Mouse (Mus musculus): ENCODE measurements at regions not wholly inside any gene's neighbourhood (a gene's known extent, or its start where the extent isn't known, plus 50 kb on each side); places are given as distances from the start of the nearest gene placed in this dataset.

GRCm38 (mm10) chr17:80789706-80790105, 61.4 kb upstream of the Map4k3 start:
- WGBS: 55% methylated on average over 12 of the region's 12 CpGs

GRCm38 (mm10) chr17:80789000-80789399, 60.7 kb upstream of the Map4k3 start:
- Histone ChIP-seq H3K36me3 (replicated peaks; ENCODE audit: control insufficient read depth, insufficient read depth) (no peaks in the 10 kb centered on the region), H3K27ac (no peak overlapping the region), H3K9ac (no peak overlapping the region), H3K4me3 (replicated peaks; ENCODE audit: low read length) (no peak overlapping the region), H3K27me3 (ENCODE audit: control insufficient read depth, insufficient read depth, low read length) (no peaks in the 10 kb centered on the region), H3K4me2 (replicated peaks) (no peak overlapping the region), H3K4me1 (replicated peaks; ENCODE audit: control insufficient read depth, insufficient read depth, low read length) (no peaks in the 10 kb centered on the region), H3K9me3 (ENCODE audit: control insufficient read depth, low read length) (peaks cover 3% of the 10 kb centered on the region; the same call in 1 of the 2 replicates)
- WGBS: 86% methylated on average over 3 of the region's 3 CpGs
- no peak for DNase-seq (ENCODE audit: low spot score)
- no peak for ATAC-seq (ENCODE audit: low FRiP score)

More at GRCm38 (mm10) chr17:80789706-80790105, 61.4 kb upstream of the Map4k3 start:
- Histone ChIP-seq H3K27ac (no peak overlapping the region), H3K4me1 (replicated peaks; ENCODE audit: control insufficient read depth, insufficient read depth, low read length) (0 out of 2 replicates have a peak, but pooled peaks cover 3% of the 10 kb centered on the region), H3K9ac (no peak overlapping the region), H3K4me2 (replicated peaks) (no peak overlapping the region), H3K27me3 (ENCODE audit: control insufficient read depth, insufficient read depth, low read length) (no peaks in the 10 kb centered on the region), H3K36me3 (replicated peaks; ENCODE audit: control insufficient read depth, insufficient read depth) (no peaks in the 10 kb centered on the region), H3K4me3 (replicated peaks; ENCODE audit: low read length) (no peak overlapping the region), H3K9me3 (ENCODE audit: control insufficient read depth, low read length) (peaks cover 3% of the 10 kb centered on the region; the same call in 1 of the 2 replicates)
- DNase-seq (ENCODE audit: low spot score) (no peak), ATAC-seq (ENCODE audit: low FRiP score) (no peak)

- Histone ChIP-seq H3K27me3 (ENCODE audit: control insufficient read depth, insufficient read depth, low read length) (no peaks in the 10 kb centered on the region), H3K4me1 (replicated peaks; ENCODE audit: control insufficient read depth, insufficient read depth, low read length) (no peaks in the 10 kb centered on the region), H3K4me2 (replicated peaks) (no peak overlapping the region), H3K9ac (no peak overlapping the region), H3K36me3 (replicated peaks; ENCODE audit: control insufficient read depth, insufficient read depth) (no peaks in the 10 kb centered on the region), H3K27ac (no peak overlapping the region), H3K4me3 (replicated peaks; ENCODE audit: low read length) (no peak overlapping the region), H3K9me3 (ENCODE audit: control insufficient read depth, low read length) (peaks cover 3% of the 10 kb centered on the region; the same call in 1 of the 2 replicates)
- ATAC-seq (ENCODE audit: low FRiP score): no peak
- 80% methylated on average over 2 of the region's 2 CpGs for WGBS
- DNase-seq (ENCODE audit: low spot score): no peak
Observed at GRCm38 (mm10) chr17:80786858-80787257, 58.6 kb upstream of the Map4k3 start.

- Histone ChIP-seq H3K27ac (no peak overlapping the region), H3K4me2 (replicated peaks) (no peak overlapping the region), H3K9ac (no peak overlapping the region), H3K4me1 (replicated peaks; ENCODE audit: control insufficient read depth, insufficient read depth, low read length) (no peaks in the 10 kb centered on the region), H3K27me3 (ENCODE audit: control insufficient read depth, insufficient read depth, low read length) (no peaks in the 10 kb centered on the region), H3K36me3 (replicated peaks; ENCODE audit: control insufficient read depth, insufficient read depth) (no peaks in the 10 kb centered on the region), H3K4me3 (replicated peaks; ENCODE audit: low read length) (no peak overlapping the region), H3K9me3 (ENCODE audit: control insufficient read depth, low read length) (peaks cover 3% of the 10 kb centered on the region; the same call in 1 of the 2 replicates)
- DNase-seq (ENCODE audit: low spot score) (no peak), ATAC-seq (ENCODE audit: low FRiP score) (no peak)
- WGBS: 87% methylated on average over 8 of the region's 8 CpGs
Observed at GRCm38 (mm10) chr17:80786061-80786851, 58.0 kb upstream of the Map4k3 start.

GRCm38 (mm10) chr17:80785476-80785875, 57.2 kb upstream of the Map4k3 start:
- ATAC-seq (ENCODE audit: low FRiP score) (no peak), DNase-seq (ENCODE audit: low spot score) (no peak)
- H3K27ac ChIP-seq: no peak overlapping the region
- H3K27me3 ChIP-seq (ENCODE audit: control insufficient read depth, insufficient read depth, low read length): no peaks in the 10 kb centered on the region
- no peaks in the 10 kb centered on the region for H3K36me3 ChIP-seq (replicated peaks; ENCODE audit: control insufficient read depth, insufficient read depth)
- H3K4me2 ChIP-seq (replicated peaks): no peak overlapping the region
- H3K4me1 ChIP-seq (replicated peaks; ENCODE audit: control insufficient read depth, insufficient read depth, low read length): no peaks in the 10 kb centered on the region
- H3K4me3 ChIP-seq (replicated peaks; ENCODE audit: low read length): no peak overlapping the region
- 59% methylated on average over 8 of the region's 8 CpGs for WGBS
- H3K9me3 ChIP-seq (ENCODE audit: control insufficient read depth, low read length): peaks cover 3% of the 10 kb centered on the region; the same call in 1 of the 2 replicates
- no peak overlapping the region for H3K9ac ChIP-seq

- Histone ChIP-seq H3K4me2 (replicated peaks) (no peak overlapping the region), H3K27me3 (ENCODE audit: control insufficient read depth, insufficient read depth, low read length) (no peaks in the 10 kb centered on the region), H3K4me3 (replicated peaks; ENCODE audit: low read length) (no peak overlapping the region), H3K27ac (no peak overlapping the region), H3K4me1 (replicated peaks; ENCODE audit: control insufficient read depth, insufficient read depth, low read length) (no peaks in the 10 kb centered on the region), H3K36me3 (replicated peaks; ENCODE audit: control insufficient read depth, insufficient read depth) (no peaks in the 10 kb centered on the region), H3K9me3 (ENCODE audit: control insufficient read depth, low read length) (peaks cover 3% of the 10 kb centered on the region; the same call in 1 of the 2 replicates), H3K9ac (no peak overlapping the region)
- DNase-seq (ENCODE audit: low spot score) (no peak), ATAC-seq (ENCODE audit: low FRiP score) (no peak)
- whole genome bisulfite sequencing: 55% methylated on average over 4 of the region's 4 CpGs
Observed at GRCm38 (mm10) chr17:80785049-80785448, 56.8 kb upstream of the Map4k3 start.

- Histone ChIP-seq H3K4me3 (replicated peaks; ENCODE audit: low read length) (no peak overlapping the region), H3K9me3 (ENCODE audit: control insufficient read depth, low read length) (no peaks in the 10 kb centered on the region), H3K27ac (no peak overlapping the region), H3K4me1 (replicated peaks; ENCODE audit: control insufficient read depth, insufficient read depth, low read length) (no peaks in the 10 kb centered on the region), H3K27me3 (ENCODE audit: control insufficient read depth, insufficient read depth, low read length) (no peaks in the 10 kb centered on the region), H3K4me2 (replicated peaks) (no peak overlapping the region), H3K9ac (no peak overlapping the region), H3K36me3 (replicated peaks; ENCODE audit: control insufficient read depth, insufficient read depth) (no peaks in the 10 kb centered on the region)
- ATAC-seq (ENCODE audit: low FRiP score) (no peak), DNase-seq (ENCODE audit: low spot score) (no peak)
- WGBS: 42% methylated on average over 1 of the region's 1 CpGs
Observed at GRCm38 (mm10) chr17:80782233-80782632, 53.9 kb upstream of the Map4k3 start.

GRCm38 (mm10) chr17:80781621-80782020, 53.3 kb upstream of the Map4k3 start:
- DNase-seq (ENCODE audit: low spot score): no peak
- Histone ChIP-seq H3K4me3 (replicated peaks; ENCODE audit: low read length) (no peak overlapping the region), H3K9ac (no peak overlapping the region), H3K27ac (no peak overlapping the region), H3K4me1 (replicated peaks; ENCODE audit: control insufficient read depth, insufficient read depth, low read length) (no peaks in the 10 kb centered on the region), H3K9me3 (ENCODE audit: control insufficient read depth, low read length) (no peaks in the 10 kb centered on the region), H3K4me2 (replicated peaks) (no peak overlapping the region), H3K36me3 (replicated peaks; ENCODE audit: control insufficient read depth, insufficient read depth) (no peaks in the 10 kb centered on the region), H3K27me3 (ENCODE audit: control insufficient read depth, insufficient read depth, low read length) (no peaks in the 10 kb centered on the region)
- no peak for ATAC-seq (ENCODE audit: low FRiP score)
- 89% methylated on average over 12 of the region's 12 CpGs for WGBS

GRCm38 (mm10) chr17:80780303-80780702, 52.0 kb upstream of the Map4k3 start:
- DNase-seq (ENCODE audit: low spot score) (peak; percentile 39), ATAC-seq (ENCODE audit: low FRiP score) (peak; percentile 66; the same call in 1 of the 2 replicates)
- Histone ChIP-seq H3K4me1 (replicated peaks; ENCODE audit: control insufficient read depth, insufficient read depth, low read length) (no peaks in the 10 kb centered on the region), H3K9ac (no peak overlapping the region), H3K4me3 (replicated peaks; ENCODE audit: low read length) (no peak overlapping the region), H3K27ac (no peak overlapping the region), H3K27me3 (ENCODE audit: control insufficient read depth, insufficient read depth, low read length) (no peaks in the 10 kb centered on the region), H3K36me3 (replicated peaks; ENCODE audit: control insufficient read depth, insufficient read depth) (no peaks in the 10 kb centered on the region), H3K9me3 (ENCODE audit: control insufficient read depth, low read length) (no peaks in the 10 kb centered on the region), H3K4me2 (replicated peaks) (no peak overlapping the region)
- WGBS: 35% methylated on average over 7 of the region's 7 CpGs
